Mouse (Mus musculus): Measurements from ENCODE around the gene Baz2a.

GRCm38 (mm10) chr10:128167091-128167490 is 75.7 kb downstream of the Baz2a start:
- no peak for TF ChIP-seq POLR2A (IDR thresholded peaks at IDR 0.05; ENCODE audit: control insufficient read depth, low read depth, low read length)
- TF ChIP-seq CTCF (IDR thresholded peaks at IDR 0.05; ENCODE audit: control insufficient read depth, insufficient read depth, insufficient replicate concordance, low read depth, low read length): no peak
